Mouse (Mus musculus) limb, embryonic 14.5 days (tissue): ENCODE data around the gene Serinc2. TPM values are rescaled to one million over a fixed set of nuclear protein-coding genes. Genes with fewer than 3 reads are reported as not detected.
A peak's percentile ranks its signal among the peaks of the same experiment; 100 is the strongest.

Experiments
- ATAC-seq: fragments of 200-750 bp; cut with Nextera tagmentation; 2 replicates; pipeline ENCODE4 v1.8.0; 2017; ENCODE audit warnings: low read depth, moderate number of reproducible peaks, moderate TSS enrichment; ENCODE audit not compliant: low FRiP score
- DNase-seq: peaks from one replicate; pipeline ENCODE4 v3.0.0-alpha.2; 2015; ENCODE audit warnings: low spot score
- H3K27ac ChIP-seq: fragments of 300-500 bp; sonication (generic); replicated peaks from 2 replicates; pipeline ENCODE4 v1.5.1; 2014; ENCODE audit warnings: low read depth, mild to moderate bottlenecking, low read length, moderate library complexity, mixed read lengths
- H3K27me3 ChIP-seq: fragments of 300-500 bp; sonication (generic); 2 replicates; pipeline ENCODE4 v1.6.1; 2014; ENCODE audit warnings: low read length, mixed read lengths; ENCODE audit not compliant: control insufficient read depth, insufficient read depth
- H3K36me3 ChIP-seq: fragments of 300-500 bp; sonication (generic); 2 replicates; pipeline ENCODE4 v1.6.1; 2014; ENCODE audit warnings: mild to moderate bottlenecking, low read length, moderate library complexity, mixed read lengths; ENCODE audit not compliant: control insufficient read depth, insufficient read depth
- H3K4me1 ChIP-seq: fragments of 300-500 bp; sonication (generic); 2 replicates; pipeline ENCODE4 v1.6.1; 2014; ENCODE audit warnings: antibody characterized with exemption, low read length, mixed read lengths; ENCODE audit not compliant: control insufficient read depth, insufficient read depth
- H3K4me2 ChIP-seq: fragments of 300-500 bp; sonication (generic); replicated peaks from 2 replicates; pipeline ENCODE4 v1.6.1; 2014; ENCODE audit warnings: low read depth, mild to moderate bottlenecking, low read length, moderate library complexity; ENCODE audit not compliant: severe bottlenecking
- H3K4me3 ChIP-seq: fragments of 300-500 bp; sonication (generic); replicated peaks from 2 replicates; pipeline ENCODE4 v1.5.1; 2014; ENCODE audit warnings: low read length
- H3K9ac ChIP-seq: fragments of 300-500 bp; sonication (generic); 2 replicates; pipeline ENCODE4 v1.6.1; 2014; ENCODE audit warnings: mild to moderate bottlenecking, low read depth, low read length, moderate library complexity; ENCODE audit not compliant: severe bottlenecking
- H3K9me3 ChIP-seq: fragments of 300-500 bp; sonication (generic); 2 replicates; pipeline ENCODE4 v1.6.1; 2016; ENCODE audit warnings: low read length; ENCODE audit not compliant: control insufficient read depth
- POLR2A ChIP-seq: fragments of 200-500 bp; IDR thresholded peaks from 2 replicates; pipeline ENCODE4 v1.8.0; 2012; ENCODE audit warnings: inconsistent platforms, mild to moderate bottlenecking, moderate library complexity, borderline replicate concordance; ENCODE audit not compliant: insufficient read depth, insufficient read length; ENCODE audit errors: extremely low read depth
- WGBS: fragments of 180-500 bp; shearing (Covaris S2); extraction: QIAGEN DNeasy Blood & Tissue Kit; methylation state at CpG from one replicate; pipeline ENCODE4 v1.1.7; 2014; 5-methylcytosine and 5-hydroxymethylcytosine counted together
- polyA plus RNA-seq, 2 experiments: library from polyadenylated mRNA; depleted of rRNA in 1 of 2; stranded (reverse) in 1 of 2; unstranded in 1 of 2; fragments of >200 nt; fragmentation: Nextera tagmentation in 1 of 2; extraction: Ambion mirVana in 1 of 2; gene quantifications; 2 replicates each; pipeline versions ENCODE4 v1.2.1 to v1.2.3; 2012 to 2014

Gene Serinc2
- polyA plus RNA-seq, 2 experiments: 150 to 161 TPM

GRCm38 (mm10) chr4:130270611-130271347, 8.2 kb downstream of the Serinc2 start:
- ATAC-seq (no peak), DNase-seq (no peak)
- TF ChIP-seq POLR2A: no peak
- no peaks in the 10 kb centered on the region for H3K9me3 ChIP-seq
- H3K36me3 ChIP-seq: peaks cover 10% of the 10 kb centered on the region
- no peak overlapping the region for H3K9ac ChIP-seq
- H3K27ac ChIP-seq: no peak overlapping the region
- H3K4me3 ChIP-seq: no peak overlapping the region
- no peak overlapping the region for H3K4me2 ChIP-seq
- WGBS: 82% methylated on average over 6 of the region's 6 CpGs
- no peaks in the 10 kb centered on the region for H3K27me3 ChIP-seq
- H3K4me1 ChIP-seq: peaks cover 25% of the 10 kb centered on the region

- DNase-seq (no peak), ATAC-seq (no peak)
- Histone ChIP-seq H3K9ac (no peak overlapping the region), H3K4me2 (no peak overlapping the region), H3K9me3 (no peaks in the 10 kb centered on the region), H3K36me3 (peaks cover 10% of the 10 kb centered on the region), H3K27me3 (no peaks in the 10 kb centered on the region), H3K27ac (no peak overlapping the region), H3K4me1 (peaks cover 23% of the 10 kb centered on the region), H3K4me3 (no peak overlapping the region)
- WGBS: 85% methylated on average over 8 of the region's 8 CpGs
- no peak for TF ChIP-seq POLR2A
These were observed 8.9 kb downstream of the Serinc2 start for GRCm38 (mm10) chr4:130270089-130270488.

DNA sequence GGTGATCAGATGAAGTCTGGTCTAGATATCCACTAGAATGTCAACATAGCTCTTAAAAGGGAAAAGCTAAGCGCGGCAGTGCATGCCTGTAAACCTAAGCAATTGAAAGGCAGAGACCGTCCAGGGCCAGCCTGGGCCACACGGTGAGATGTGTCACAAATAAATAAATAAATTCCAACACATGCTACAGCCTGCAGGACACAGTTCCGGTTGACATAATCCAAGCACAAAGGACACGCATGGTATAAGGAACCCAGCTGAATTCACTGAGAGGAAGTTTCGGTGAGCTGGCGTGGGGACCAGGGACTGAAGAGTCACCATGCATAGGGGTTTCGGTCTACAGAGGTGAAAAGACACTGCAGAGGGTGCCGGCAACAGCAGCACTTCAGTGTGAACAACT, 10.3 kb downstream of the Serinc2 start:
- Histone ChIP-seq H3K9ac (no peak overlapping the region), H3K36me3 (peaks cover 18% of the 10 kb centered on the region), H3K4me3 (no peak overlapping the region), H3K4me2 (no peak overlapping the region), H3K9me3 (no peaks in the 10 kb centered on the region), H3K27me3 (no peaks in the 10 kb centered on the region), H3K4me1 (peaks cover 22% of the 10 kb centered on the region), H3K27ac (no peak overlapping the region)
- ATAC-seq (no peak), DNase-seq (no peak)
- TF ChIP-seq POLR2A: no peak
- WGBS: 85% methylated on average over 10 of the region's 10 CpGs

- no peak for DNase-seq
- H3K27ac ChIP-seq: peak overlapping the region; percentile 43; the same call in 1 of the 2 replicates
- ATAC-seq: no peak
- H3K4me2 ChIP-seq: no peak overlapping the region
- H3K36me3 ChIP-seq: peaks cover 32% of the 10 kb centered on the region
- no peak for TF ChIP-seq POLR2A
- no peaks in the 10 kb centered on the region for H3K27me3 ChIP-seq
- H3K4me3 ChIP-seq: no peak overlapping the region
- H3K9ac ChIP-seq: no peak overlapping the region
- H3K9me3 ChIP-seq: no peaks in the 10 kb centered on the region
- peaks cover 16% of the 10 kb centered on the region for H3K4me1 ChIP-seq
- WGBS: 52% methylated on average over 7 of the region's 7 CpGs
These were observed 11.9 kb downstream of the Serinc2 start for GRCm38 (mm10) chr4:130267069-130267468.

DNA sequence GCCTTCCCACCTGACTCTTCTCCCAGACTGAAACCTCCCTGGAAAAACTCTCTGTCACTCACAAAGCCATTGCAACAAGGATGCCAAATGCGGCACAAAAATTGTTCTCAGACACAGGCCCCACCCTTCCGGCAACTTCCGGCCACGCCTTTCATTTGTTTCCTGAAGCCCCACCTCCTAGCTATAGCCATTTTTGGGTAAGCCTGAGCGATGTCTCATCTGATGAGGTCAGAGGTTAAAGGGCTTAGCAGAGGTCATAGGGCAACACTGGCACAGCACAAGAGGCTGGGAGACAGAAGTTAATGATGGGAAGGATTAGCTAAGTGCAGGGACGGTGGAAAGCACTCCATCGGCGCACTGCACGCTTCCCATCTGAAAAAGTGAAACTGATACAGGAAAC, 12.4 kb downstream of the Serinc2 start:
- H3K27me3 ChIP-seq: no peaks in the 10 kb centered on the region
- no peak overlapping the region for H3K4me2 ChIP-seq
- 54% methylated on average over 9 of the region's 9 CpGs for WGBS
- no peaks in the 10 kb centered on the region for H3K9me3 ChIP-seq
- ATAC-seq: no peak
- H3K36me3 ChIP-seq: peaks cover 37% of the 10 kb centered on the region
- peak overlapping the region; percentile 43; the same call in 1 of the 2 replicates for H3K27ac ChIP-seq
- DNase-seq: no peak
- H3K9ac ChIP-seq: no peak overlapping the region
- TF ChIP-seq POLR2A: no peak
- H3K4me1 ChIP-seq: peaks cover 16% of the 10 kb centered on the region
- H3K4me3 ChIP-seq: no peak overlapping the region
